Mouse (Mus musculus): ENCODE measurements around the gene Gm21974. TPM values are rescaled to one million over a fixed set of nuclear protein-coding genes. Genes with fewer than 3 reads are reported as not detected.

Gm21974 gene
- total RNA-seq, 2 experiments from 2014 or later = not detected

Other genes with a start within 250 kb of the Gm21974 start
- gene Bcl7c, start 186.5 kb downstream of the Gm21974 start, total RNA-seq (2021) = 10 to 100 TPM; 53.4 to 88.2 TPM
- gene Ctf1, start 182.7 kb downstream of the Gm21974 start, total RNA-seq (2021) = 1 to 10 TPM; 3.3 to 4.8 TPM
- not detected for gene Ctf2, start 163.3 kb downstream of the Gm21974 start, total RNA-seq (2021)
- gene Fbxl19, start 150.9 kb downstream of the Gm21974 start, total RNA-seq (2021) = 10 to 100 TPM; 10.7 to 14.4 TPM
- 10 to 100 TPM; 28.5 to 30.7 TPM for gene Orai3, start 125.6 kb downstream of the Gm21974 start, total RNA-seq (2021)
- 10 to 100 TPM; 30.3 to 40.4 TPM for gene Setd1a, start 118.8 kb downstream of the Gm21974 start, total RNA-seq (2021)
- 1 to 10 TPM; 2.4 to 3.0 TPM for gene Gm49388, start 109.8 kb downstream of the Gm21974 start, total RNA-seq (2021)
- 10 to 100 TPM; 31.5 to 40.4 TPM for gene Hsd3b7, start 94.8 kb downstream of the Gm21974 start, total RNA-seq (2021)
- 100 to 1,000 TPM in 1 of 2 experiments, 10 to 100 TPM in 1; 99.2 to 104 TPM for gene Stx4a, start 71.2 kb downstream of the Gm21974 start, total RNA-seq (2021)
- 1 to 10 TPM; 4.2 to 5.6 TPM for gene Stx1b, start 70.9 kb downstream of the Gm21974 start, total RNA-seq (2021)
- 10 to 100 TPM; 31.1 to 36.6 TPM for gene Zfp646, start 19.2 kb downstream of the Gm21974 start, total RNA-seq (2021)
- 1 to 10 TPM; 8.3 to 9.5 TPM for gene Zfp668, start 18.6 kb downstream of the Gm21974 start, total RNA-seq (2021)
- 1 to 10 TPM; 1.2 to 1.9 TPM for gene Prss53, start 4.5 kb downstream of the Gm21974 start, total RNA-seq (2021)
- gene Vkorc1, start 163 bp upstream of the Gm21974 start, total RNA-seq (2021) = 10 to 100 TPM; 67.2 to 67.4 TPM
- 100 to 1,000 TPM in 1 of 2 experiments, 10 to 100 TPM in 1; 97.1 to 109 TPM for gene Bckdk, start 8.6 kb upstream of the Gm21974 start, total RNA-seq (2021)
- gene Kat8, start 17.1 kb upstream of the Gm21974 start, total RNA-seq (2021) = 10 to 100 TPM; 27.1 to 30.2 TPM
- under 1 TPM in 1 of 2 experiments, not detected in 1; 0.23 TPM for gene Prss8, start 34.6 kb upstream of the Gm21974 start, total RNA-seq (2021)
- 10 to 100 TPM in 1 of 2 experiments, 1 to 10 TPM in 1; 6.2 to 11.4 TPM for gene Prss36, start 51.3 kb upstream of the Gm21974 start, total RNA-seq (2021)
- gene Fus, start 72.0 kb upstream of the Gm21974 start, total RNA-seq (2021) = 100 to 1,000 TPM; 150 to 153 TPM
- gene Pycard, start 98.4 kb upstream of the Gm21974 start, total RNA-seq (2021) = 1 to 10 TPM in 1 of 2 experiments, under 1 TPM in 1; 0.83 to 3.7 TPM
- gene Trim72, start 108.5 kb upstream of the Gm21974 start, total RNA-seq (2021) = under 1 TPM in 1 of 2 experiments, not detected in 1; 0.29 TPM
- 1 to 10 TPM; 4.9 to 6.9 TPM for gene Itgam, start 167.2 kb upstream of the Gm21974 start, total RNA-seq (2021)
- under 1 TPM in 1 of 2 experiments, not detected in 1; 0.10 TPM for gene Gm49368, start 167.2 kb upstream of the Gm21974 start, total RNA-seq (2021)
- 1 to 10 TPM; 1.7 to 6.2 TPM for gene Itgax, start 234.1 kb upstream of the Gm21974 start, total RNA-seq (2021)

Data from adrenal gland, adult 18-20 months (tissue).